Mouse (Mus musculus) kidney, adult 11 months (tissue): Measurements from ENCODE around the gene Tada3.

ENCODE experiments used
- DNase-seq: peaks from one replicate; pipeline ENCODE4 v3.0.0; 2022

Tada3 gene

GRCm38 (mm10) chr6:113377496-113378385 is at the start of gene Tada3, which contains the start of gene Arpc4:
Gene Tada3, minus strand, starts transcription at chr6:113377883.
Gene Arpc4, plus strand, starts transcription at chr6:113378115.
- DNase-seq: peak; percentile 94

GRCm38 (mm10) chr6:113427397-113427796 is 49.7 kb upstream of the Tada3 start:
- no peak for DNase-seq

- DNase-seq: no peak
These were observed 49.0 kb upstream of the Tada3 start for GRCm38 (mm10) chr6:113426696-113427095.

GRCm38 (mm10) chr6:113424187-113424586 is 46.5 kb upstream of the Tada3 start:
- no peak for DNase-seq

GRCm38 (mm10) chr6:113423000-113423399 is 45.3 kb upstream of the Tada3 start:
- DNase-seq: no peak

GRCm38 (mm10) chr6:113419199-113419587 is 41.5 kb upstream of the Tada3 start, which contains the start of gene Rpusd3:
Gene Rpusd3, minus strand, starts transcription at chr6:113419340.
- peak; percentile 94 for DNase-seq

GRCm38 (mm10) chr6:113418441-113419198 is 40.9 kb upstream of the Tada3 start:
- no peak for DNase-seq

GRCm38 (mm10) chr6:113416416-113416815 is 38.7 kb upstream of the Tada3 start:
- no peak for DNase-seq

GRCm38 (mm10) chr6:113410001-113410400 is 32.3 kb upstream of the Tada3 start:
- DNase-seq: no peak

GRCm38 (mm10) chr6:113406683-113407082 is 29.0 kb upstream of the Tada3 start:
- DNase-seq: no peak

- no peak for DNase-seq
These were observed 27.8 kb upstream of the Tada3 start for GRCm38 (mm10) chr6:113405483-113405882.

- peak; percentile 60 for DNase-seq
These were observed 27.2 kb upstream of the Tada3 start for GRCm38 (mm10) chr6:113404649-113405448.

GRCm38 (mm10) chr6:113402094-113402493 is 24.4 kb upstream of the Tada3 start:
- no peak for DNase-seq

GRCm38 (mm10) chr6:113396270-113397030 is 18.8 kb upstream of the Tada3 start:
- DNase-seq: no peak

- no peak for DNase-seq
These were observed 17.8 kb upstream of the Tada3 start for GRCm38 (mm10) chr6:113395501-113395900.

- no peak for DNase-seq
These were observed 17.1 kb upstream of the Tada3 start for GRCm38 (mm10) chr6:113394811-113395210.

- no peak for DNase-seq
These were observed 16.3 kb upstream of the Tada3 start for GRCm38 (mm10) chr6:113393951-113394350.

GRCm38 (mm10) chr6:113392387-113393071 is 14.8 kb upstream of the Tada3 start:
- DNase-seq: peak; percentile 28

- DNase-seq: no peak
These were observed 14.3 kb upstream of the Tada3 start for GRCm38 (mm10) chr6:113392015-113392386.

- peak; percentile 61 for DNase-seq
These were observed 13.0 kb upstream of the Tada3 start for GRCm38 (mm10) chr6:113390715-113391114.

- no peak for DNase-seq
These were observed 11.3 kb upstream of the Tada3 start, which contains the start of gene Ttll3 for GRCm38 (mm10) chr6:113388960-113389359. Gene Ttll3, plus strand, starts transcription at chr6:113389260.
